Mouse (Mus musculus) liver, embryonic 13.5 days (tissue): Measurements from ENCODE around the gene Pnliprp2. TPM values are rescaled to one million over a fixed set of nuclear protein-coding genes. Genes with fewer than 3 reads are reported as not detected.

Experiments
- ATAC-seq: fragments of 200-750 bp; cut with Nextera tagmentation; 2 replicates; pipeline ENCODE4 v1.8.0; 2017; ENCODE audit warnings: low read depth, mild to moderate bottlenecking, moderate number of reproducible peaks, moderate library complexity
- DNase-seq: peaks from one replicate; pipeline ENCODE4 v3.0.0; 2022
- H3K27ac ChIP-seq: fragments of 300-500 bp; sonication (generic); 2 replicates; pipeline ENCODE4 v1.5.1; 2015; ENCODE audit warnings: moderate library complexity, mild to moderate bottlenecking, inconsistent platforms
- H3K27me3 ChIP-seq: fragments of 300-500 bp; sonication (generic); 2 replicates; pipeline ENCODE4 v1.6.1; 2015; ENCODE audit warnings: mild to moderate bottlenecking, inconsistent platforms
- H3K36me3 ChIP-seq: fragments of 300-500 bp; sonication (generic); 2 replicates; pipeline ENCODE4 v1.6.1; 2015; ENCODE audit warnings: mild to moderate bottlenecking, inconsistent platforms
- H3K4me1 ChIP-seq: fragments of 300-500 bp; sonication (generic); replicated peaks from 2 replicates; pipeline ENCODE4 v1.6.1; 2015; ENCODE audit warnings: inconsistent platforms
- H3K4me2 ChIP-seq: fragments of 300-500 bp; sonication (generic); 2 replicates; pipeline ENCODE4 v1.6.1; 2015; ENCODE audit warnings: inconsistent platforms, mild to moderate bottlenecking, moderate library complexity
- H3K4me3 ChIP-seq: fragments of 300-500 bp; sonication (generic); replicated peaks from 2 replicates; pipeline ENCODE4 v1.5.1; 2015; ENCODE audit warnings: mild to moderate bottlenecking, inconsistent platforms
- H3K9ac ChIP-seq: fragments of 300-500 bp; sonication (generic); 2 replicates; pipeline ENCODE4 v1.6.1; 2015; ENCODE audit warnings: mild to moderate bottlenecking, inconsistent platforms
- H3K9me3 ChIP-seq: fragments of 300-500 bp; sonication (generic); replicated peaks from 2 replicates; pipeline ENCODE4 v1.6.1; 2016; ENCODE audit warnings: inconsistent platforms
- WGBS: fragments of 180-500 bp; shearing (Covaris S2); methylation state at CpG from one replicate; pipeline ENCODE4 v1.1.7; 2015; ENCODE audit not compliant: insufficient replicate concordance; 5-methylcytosine and 5-hydroxymethylcytosine counted together
- polyA plus RNA-seq: library from polyadenylated mRNA; unstranded; fragments of >200 nt; fragmentation: Nextera tagmentation; extraction: Ambion mirVana; gene quantifications from 2 replicates; pipeline ENCODE4 v1.2.1, GENCODE M21; 2015

The Pnliprp2 gene
- polyA plus RNA-seq, result 5.3 and 6.4 TPM in 2 replicates

GRCm38 (mm10) chr19:58759423-58759822 lies at the start of gene Pnliprp2:
Gene Pnliprp2, plus strand, starts transcription at chr19:58759719.
- H3K27me3 ChIP-seq, result no peaks in the 10 kb centered on the region
- ATAC-seq, result peak; percentile 60
- 57% methylated on average over 9 of the region's 9 CpGs for WGBS
- no peak within 1 kb of the TSS for H3K27ac ChIP-seq
- 0 out of 2 replicates have a peak, but pooled peaks cover 2% of the 10 kb centered on the region for H3K9me3 ChIP-seq
- no peak within 1 kb of the TSS for H3K4me2 ChIP-seq
- H3K36me3 ChIP-seq, result no peaks in the 10 kb centered on the region
- H3K4me1 ChIP-seq, result peaks cover 3% of the 10 kb centered on the region; the same call in 1 of the 2 replicates
- H3K4me3 ChIP-seq, result no peak within 1 kb of the TSS
- no peak within 1 kb of the TSS for H3K9ac ChIP-seq
- peak; percentile 3 for DNase-seq

- 71% methylated on average over 4 of the region's 4 CpGs for WGBS
Measured at GRCm38 (mm10) chr19:58717925-58718324, 41.6 kb upstream of the Pnliprp2 start.

DNA sequence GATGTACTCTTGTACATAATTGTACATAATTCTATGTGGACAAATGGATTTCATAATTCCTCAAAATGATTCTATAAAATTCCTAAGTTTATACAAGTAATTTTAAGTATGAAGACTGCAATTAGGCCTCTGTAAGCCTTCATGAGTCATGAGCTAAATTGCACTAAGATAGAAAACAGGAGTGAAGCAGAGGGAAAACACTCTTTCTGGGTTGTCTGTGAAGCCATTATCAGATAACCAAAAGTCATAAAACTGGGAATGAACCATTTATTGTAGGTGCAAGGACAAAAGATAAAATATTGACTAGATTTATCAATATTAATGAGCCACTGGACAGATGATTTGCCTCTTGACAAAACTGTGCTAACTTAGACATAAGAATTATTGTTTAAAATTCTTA lies 39.1 kb upstream of the Pnliprp2 start:
- Histone ChIP-seq H3K36me3 (no peaks in the 10 kb centered on the region), H3K4me2 (no peak overlapping the region), H3K9ac (no peak overlapping the region), H3K27me3 (no peaks in the 10 kb centered on the region), H3K27ac (no peak overlapping the region), H3K4me3 (no peak overlapping the region), H3K4me1 (no peaks in the 10 kb centered on the region), H3K9me3 (no peaks in the 10 kb centered on the region)
- DNase-seq, result no peak
- ATAC-seq, result no peak

More at GRCm38 (mm10) chr19:58717925-58718324, 41.6 kb upstream of the Pnliprp2 start:
- no peak overlapping the region for H3K4me3 ChIP-seq
- H3K36me3 ChIP-seq, result no peaks in the 10 kb centered on the region
- H3K9me3 ChIP-seq, result no peaks in the 10 kb centered on the region
- peak; percentile 71 for ATAC-seq
- DNase-seq, result no peak
- H3K27ac ChIP-seq, result no peak overlapping the region
- H3K4me2 ChIP-seq, result no peak overlapping the region
- no peak overlapping the region for H3K9ac ChIP-seq
- no peaks in the 10 kb centered on the region for H3K4me1 ChIP-seq
- H3K27me3 ChIP-seq, result no peaks in the 10 kb centered on the region

GRCm38 (mm10) chr19:58726551-58726950 lies 33.0 kb upstream of the Pnliprp2 start:
- Histone ChIP-seq H3K27me3 (no peaks in the 10 kb centered on the region), H3K4me3 (no peak overlapping the region), H3K36me3 (no peaks in the 10 kb centered on the region), H3K27ac (no peak overlapping the region), H3K4me2 (no peak overlapping the region), H3K9ac (no peak overlapping the region), H3K9me3 (no peaks in the 10 kb centered on the region), H3K4me1 (peaks cover 7% of the 10 kb centered on the region; the same call in 1 of the 2 replicates)
- DNase-seq (no peak), ATAC-seq (no peak)
- 49% methylated on average over 5 of the region's 5 CpGs for WGBS

- no peak overlapping the region for H3K4me3 ChIP-seq
- no peak overlapping the region for H3K9ac ChIP-seq
- no peaks in the 10 kb centered on the region for H3K9me3 ChIP-seq
- 51% methylated on average over 5 of the region's 5 CpGs for WGBS
- H3K27ac ChIP-seq, result peak overlapping the region; percentile 61
- no peak overlapping the region for H3K4me2 ChIP-seq
- H3K27me3 ChIP-seq, result no peaks in the 10 kb centered on the region
- peaks cover 7% of the 10 kb centered on the region; the same call in 1 of the 2 replicates for H3K4me1 ChIP-seq
- H3K36me3 ChIP-seq, result no peaks in the 10 kb centered on the region
- DNase-seq, result no peak
- no peak for ATAC-seq
Measured at GRCm38 (mm10) chr19:58727756-58728155, 31.8 kb upstream of the Pnliprp2 start.

- H3K9ac ChIP-seq, result no peak within 1 kb of the TSS
- H3K4me1 ChIP-seq, result peaks cover 7% of the 10 kb centered on the region; the same call in 1 of the 2 replicates
- H3K4me3 ChIP-seq, result no peak within 1 kb of the TSS
- no peaks in the 10 kb centered on the region for H3K36me3 ChIP-seq
- ATAC-seq, result peak; percentile 67
- no peaks in the 10 kb centered on the region for H3K9me3 ChIP-seq
- H3K27ac ChIP-seq, result peak within 1 kb of the TSS; percentile 61
- no peak within 1 kb of the TSS for H3K4me2 ChIP-seq
- DNase-seq, result no peak
- H3K27me3 ChIP-seq, result no peaks in the 10 kb centered on the region
- 52% methylated on average over 5 of the region's 5 CpGs for WGBS
Measured at GRCm38 (mm10) chr19:58728445-58729031, 31.0 kb upstream of the Pnliprp2 start, which contains the start of gene Pnliprp1. Gene Pnliprp1, plus strand, starts transcription at chr19:58728887.

DNA sequence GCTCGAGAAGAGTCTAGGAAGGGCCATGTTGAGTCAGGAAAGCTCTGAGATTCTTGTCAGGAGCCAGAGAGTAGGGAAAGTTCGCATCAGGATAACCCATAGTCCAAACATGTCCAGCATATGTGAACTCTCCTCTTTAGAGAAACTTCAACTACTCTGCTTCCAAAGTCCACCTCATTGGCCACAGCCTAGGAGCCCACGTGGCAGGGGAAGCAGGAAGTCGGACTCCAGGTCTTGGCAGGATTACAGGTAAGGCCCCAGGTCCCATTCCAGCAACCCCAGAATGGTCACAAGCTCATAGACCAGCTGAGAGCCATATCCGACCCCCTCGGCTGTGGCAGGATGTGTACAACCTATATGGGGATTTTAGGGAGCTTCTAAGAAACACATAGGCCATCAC lies 26.3 kb upstream of the Pnliprp2 start:
- no peak for DNase-seq
- H3K4me3 ChIP-seq, result no peak overlapping the region
- H3K9me3 ChIP-seq, result no peaks in the 10 kb centered on the region
- H3K9ac ChIP-seq, result no peak overlapping the region
- H3K4me2 ChIP-seq, result no peak overlapping the region
- H3K4me1 ChIP-seq, result no peaks in the 10 kb centered on the region
- no peaks in the 10 kb centered on the region for H3K27me3 ChIP-seq
- no peak for ATAC-seq
- H3K27ac ChIP-seq, result no peak overlapping the region
- H3K36me3 ChIP-seq, result no peaks in the 10 kb centered on the region
- 49% methylated on average over 6 of the region's 6 CpGs for WGBS

- Histone ChIP-seq H3K36me3 (no peaks in the 10 kb centered on the region), H3K4me1 (no peaks in the 10 kb centered on the region), H3K27me3 (no peaks in the 10 kb centered on the region), H3K4me3 (no peak overlapping the region), H3K9ac (no peak overlapping the region), H3K4me2 (no peak overlapping the region), H3K27ac (no peak overlapping the region), H3K9me3 (no peaks in the 10 kb centered on the region)
- WGBS, result 70% methylated on average over 4 of the region's 4 CpGs
- ATAC-seq (no peak), DNase-seq (no peak)
Measured at GRCm38 (mm10) chr19:58738111-58738510, 21.4 kb upstream of the Pnliprp2 start.

- 65% methylated on average over 6 of the region's 6 CpGs for WGBS
- no peak overlapping the region for H3K4me3 ChIP-seq
Measured at GRCm38 (mm10) chr19:58741036-58741435, 18.5 kb upstream of the Pnliprp2 start.

DNA sequence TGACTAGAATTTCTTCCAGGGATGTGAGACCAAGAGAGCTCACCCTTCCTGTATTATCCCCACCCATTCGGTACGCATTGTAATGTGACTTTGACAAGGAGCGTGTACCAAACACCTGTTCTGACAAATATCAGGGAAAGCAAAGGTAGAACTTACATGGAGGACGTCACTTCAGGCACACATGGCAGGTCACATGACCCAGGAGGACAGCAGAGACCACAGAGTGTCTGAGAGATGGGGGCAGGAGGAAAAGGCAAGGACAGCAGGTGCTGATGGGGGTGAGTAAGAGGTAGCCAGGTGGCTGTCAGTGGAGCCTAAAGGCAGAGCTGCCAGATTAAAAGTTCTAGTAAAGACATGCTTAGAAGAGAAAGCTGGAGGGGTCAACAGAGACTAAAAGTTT lies 16.8 kb upstream of the Pnliprp2 start:
- Histone ChIP-seq H3K27ac (no peak overlapping the region), H3K27me3 (no peaks in the 10 kb centered on the region), H3K9me3 (no peaks in the 10 kb centered on the region), H3K36me3 (no peaks in the 10 kb centered on the region), H3K4me3 (no peak overlapping the region), H3K4me2 (no peak overlapping the region), H3K4me1 (no peaks in the 10 kb centered on the region), H3K9ac (no peak overlapping the region)
- WGBS, result 56% methylated on average over 4 of the region's 4 CpGs
- no peak for ATAC-seq
- no peak for DNase-seq

More at GRCm38 (mm10) chr19:58741036-58741435, 18.5 kb upstream of the Pnliprp2 start:
- H3K9ac ChIP-seq, result no peak overlapping the region
- no peak for DNase-seq
- no peak overlapping the region for H3K27ac ChIP-seq
- no peak for ATAC-seq
- no peaks in the 10 kb centered on the region for H3K4me1 ChIP-seq
- H3K9me3 ChIP-seq, result no peaks in the 10 kb centered on the region
- H3K27me3 ChIP-seq, result no peaks in the 10 kb centered on the region
- H3K36me3 ChIP-seq, result no peaks in the 10 kb centered on the region
- no peak overlapping the region for H3K4me2 ChIP-seq

DNA sequence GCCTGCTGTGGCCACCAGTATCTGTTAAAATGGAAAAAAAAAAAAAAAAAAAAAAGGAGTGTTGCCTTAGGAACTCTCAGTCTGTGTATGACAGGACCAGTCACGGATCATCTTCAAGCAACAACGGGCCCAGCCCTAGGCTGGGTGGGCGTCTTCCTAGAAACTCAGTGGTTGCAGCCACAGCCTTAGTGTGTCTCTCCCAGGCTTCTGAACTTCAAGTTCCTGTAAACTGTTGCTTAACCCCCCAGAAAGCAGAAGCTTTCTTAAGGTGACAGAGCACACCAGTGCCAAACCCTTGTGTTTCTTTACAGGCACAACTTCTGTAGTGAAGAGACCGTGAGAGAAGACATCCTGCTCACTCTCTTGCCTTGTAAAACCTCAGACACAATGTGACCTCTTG lies 15.8 kb upstream of the Pnliprp2 start:
- Histone ChIP-seq H3K4me2 (no peak overlapping the region), H3K9ac (no peak overlapping the region), H3K9me3 (no peaks in the 10 kb centered on the region), H3K36me3 (no peaks in the 10 kb centered on the region), H3K27me3 (no peaks in the 10 kb centered on the region), H3K4me1 (no peaks in the 10 kb centered on the region), H3K4me3 (no peak overlapping the region), H3K27ac (no peak overlapping the region)
- WGBS, result 24% methylated on average over 4 of the region's 4 CpGs
- DNase-seq (no peak), ATAC-seq (no peak)

- Histone ChIP-seq H3K4me1 (no peaks in the 10 kb centered on the region), H3K4me2 (no peak overlapping the region), H3K4me3 (no peak overlapping the region), H3K27me3 (no peaks in the 10 kb centered on the region), H3K9me3 (no peaks in the 10 kb centered on the region), H3K9ac (no peak overlapping the region), H3K27ac (no peak overlapping the region), H3K36me3 (no peaks in the 10 kb centered on the region)
- 63% methylated on average over 9 of the region's 9 CpGs for WGBS
- DNase-seq (no peak), ATAC-seq (no peak)
Measured at GRCm38 (mm10) chr19:58747498-58748000, 12.0 kb upstream of the Pnliprp2 start.
